Mouse (Mus musculus): ENCODE data around the gene Smug1. TPM values are rescaled to one million over a fixed set of nuclear protein-coding genes. Genes with fewer than 3 reads are reported as not detected.

The Smug1 gene
- polyA plus RNA-seq, 1 experiment from 2014 or later: 15.8 TPM

GRCm38 (mm10) chr15:103115726-103116125 lies 51.2 kb downstream of the Smug1 start:
- Histone ChIP-seq H3K36me3 (no peaks in the 10 kb centered on the region), H3K9ac (no peak overlapping the region), H3K4me3 (no peak overlapping the region), H3K4me2 (no peak overlapping the region), H3K4me1 (peaks cover 7% of the 10 kb centered on the region), H3K27ac (replicated peaks) (no peak overlapping the region), H3K27me3 (replicated peaks) (peaks cover 97% of the 10 kb centered on the region), H3K9me3 (no peaks in the 10 kb centered on the region)
- no peak for ATAC-seq (ENCODE audit: extremely low read depth, insufficient number of reproducible peaks, low FRiP score, low TSS enrichment)
- WGBS: 43% methylated on average over 5 of the region's 5 CpGs

GRCm38 (mm10) chr15:103115256-103115655 lies 51.6 kb downstream of the Smug1 start:
- H3K4me2 ChIP-seq: no peak overlapping the region
- no peak for ATAC-seq (ENCODE audit: extremely low read depth, insufficient number of reproducible peaks, low FRiP score, low TSS enrichment)
- no peak overlapping the region for H3K4me3 ChIP-seq
- H3K36me3 ChIP-seq: no peaks in the 10 kb centered on the region
- H3K27me3 ChIP-seq (replicated peaks): peaks cover 97% of the 10 kb centered on the region
- H3K27ac ChIP-seq (replicated peaks): no peak overlapping the region
- WGBS: 3% methylated on average over 9 of the region's 9 CpGs
- no peak overlapping the region for H3K9ac ChIP-seq
- no peaks in the 10 kb centered on the region for H3K9me3 ChIP-seq
- H3K4me1 ChIP-seq: peaks cover 7% of the 10 kb centered on the region

- H3K9ac ChIP-seq: no peak overlapping the region
- no peak overlapping the region for H3K27ac ChIP-seq (replicated peaks)
- peaks cover 7% of the 10 kb centered on the region for H3K4me1 ChIP-seq
- peaks cover 99% of the 10 kb centered on the region for H3K27me3 ChIP-seq (replicated peaks)
- WGBS: 68% methylated on average over 6 of the region's 6 CpGs
- H3K4me2 ChIP-seq: no peak overlapping the region
- ATAC-seq (ENCODE audit: extremely low read depth, insufficient number of reproducible peaks, low FRiP score, low TSS enrichment): no peak
- H3K4me3 ChIP-seq: no peak overlapping the region
- H3K9me3 ChIP-seq: no peaks in the 10 kb centered on the region
- H3K36me3 ChIP-seq: no peaks in the 10 kb centered on the region
These were observed 53.8 kb downstream of the Smug1 start for GRCm38 (mm10) chr15:103113077-103113476.

GRCm38 (mm10) chr15:103112309-103112708 lies 54.6 kb downstream of the Smug1 start:
- Histone ChIP-seq H3K9ac (no peak overlapping the region), H3K27me3 (replicated peaks) (peaks cover 99% of the 10 kb centered on the region), H3K27ac (replicated peaks) (no peak overlapping the region), H3K4me1 (peaks cover 7% of the 10 kb centered on the region), H3K4me3 (no peak overlapping the region), H3K4me2 (no peak overlapping the region), H3K9me3 (no peaks in the 10 kb centered on the region), H3K36me3 (no peaks in the 10 kb centered on the region)
- no peak for ATAC-seq (ENCODE audit: extremely low read depth, insufficient number of reproducible peaks, low FRiP score, low TSS enrichment)
- 60% methylated on average over 2 of the region's 2 CpGs for WGBS

GRCm38 (mm10) chr15:103109940-103110339 lies 57.0 kb downstream of the Smug1 start:
- Histone ChIP-seq H3K4me2 (no peak overlapping the region), H3K4me1 (no peaks in the 10 kb centered on the region), H3K36me3 (no peaks in the 10 kb centered on the region), H3K27ac (replicated peaks) (no peak overlapping the region), H3K4me3 (no peak overlapping the region), H3K27me3 (replicated peaks) (peaks cover 99% of the 10 kb centered on the region), H3K9me3 (no peaks in the 10 kb centered on the region), H3K9ac (no peak overlapping the region)
- 30% methylated on average over 4 of the region's 4 CpGs for WGBS
- no peak for ATAC-seq (ENCODE audit: extremely low read depth, insufficient number of reproducible peaks, low FRiP score, low TSS enrichment)

- H3K9ac ChIP-seq: no peak overlapping the region
- H3K9me3 ChIP-seq: no peaks in the 10 kb centered on the region
- no peaks in the 10 kb centered on the region for H3K4me1 ChIP-seq
- ATAC-seq (ENCODE audit: extremely low read depth, insufficient number of reproducible peaks, low FRiP score, low TSS enrichment): no peak
- 64% methylated on average over 8 of the region's 8 CpGs for WGBS
- H3K27me3 ChIP-seq (replicated peaks): peaks cover 99% of the 10 kb centered on the region
- no peak overlapping the region for H3K27ac ChIP-seq (replicated peaks)
- H3K36me3 ChIP-seq: no peaks in the 10 kb centered on the region
- H3K4me3 ChIP-seq: no peak overlapping the region
- no peak overlapping the region for H3K4me2 ChIP-seq
These were observed 58.7 kb downstream of the Smug1 start for GRCm38 (mm10) chr15:103108066-103108676.

GRCm38 (mm10) chr15:103106201-103106600 lies 60.7 kb downstream of the Smug1 start:
- Histone ChIP-seq H3K9ac (no peak overlapping the region), H3K4me3 (no peak overlapping the region), H3K27ac (replicated peaks) (no peak overlapping the region), H3K27me3 (replicated peaks) (peaks cover 99% of the 10 kb centered on the region), H3K9me3 (no peaks in the 10 kb centered on the region), H3K4me1 (peaks cover 14% of the 10 kb centered on the region), H3K36me3 (no peaks in the 10 kb centered on the region), H3K4me2 (no peak overlapping the region)
- 3% methylated on average over 2 of the region's 2 CpGs for WGBS
- no peak for ATAC-seq (ENCODE audit: extremely low read depth, insufficient number of reproducible peaks, low FRiP score, low TSS enrichment)

Other genes starting within 250 kb of the Smug1 start
- 0.13 TPM in 1 of 2 replicates, not detected in the other for gene Hoxc13, start 246.0 kb downstream of the Smug1 start, polyA plus RNA-seq (2015; fragmentation: Nextera tagmentation; extraction: Ambion mirVana)
- not detected in 2 replicates for gene Hoxc12, start 230.3 kb downstream of the Smug1 start, polyA plus RNA-seq (2015; fragmentation: Nextera tagmentation; extraction: Ambion mirVana)
- not detected in 2 replicates for gene Hoxc11, start 212.7 kb downstream of the Smug1 start, polyA plus RNA-seq (2015; fragmentation: Nextera tagmentation; extraction: Ambion mirVana)
- gene Hoxc10, start 200.3 kb downstream of the Smug1 start, polyA plus RNA-seq (2015; fragmentation: Nextera tagmentation; extraction: Ambion mirVana): not detected in 2 replicates
- gene Hoxc5, start 199.6 kb downstream of the Smug1 start, polyA plus RNA-seq (2015; fragmentation: Nextera tagmentation; extraction: Ambion mirVana): 0.57 and 1.6 TPM in 2 replicates
- not detected in 2 replicates for gene Hoxc9, start 190.7 kb downstream of the Smug1 start, polyA plus RNA-seq (2015; fragmentation: Nextera tagmentation; extraction: Ambion mirVana)
- gene Hoxc8, start 176.5 kb downstream of the Smug1 start, polyA plus RNA-seq (2015; fragmentation: Nextera tagmentation; extraction: Ambion mirVana): 0.06 TPM in 1 of 2 replicates, not detected in the other
- 0.22 and 0.25 TPM in 2 replicates for gene Hoxc6, start 168.8 kb downstream of the Smug1 start, polyA plus RNA-seq (2015; fragmentation: Nextera tagmentation; extraction: Ambion mirVana)
- gene Hoxc4, start 148.2 kb downstream of the Smug1 start, polyA plus RNA-seq (2015; fragmentation: Nextera tagmentation; extraction: Ambion mirVana): 0.39 and 0.98 TPM in 2 replicates
- gene Cbx5, start 72.7 kb upstream of the Smug1 start, polyA plus RNA-seq (2015; fragmentation: Nextera tagmentation; extraction: Ambion mirVana): 91.9 and 97.2 TPM in 2 replicates
- 500 and 519 TPM in 2 replicates for gene Hnrnpa1, start 73.3 kb upstream of the Smug1 start, polyA plus RNA-seq (2015; fragmentation: Nextera tagmentation; extraction: Ambion mirVana)
- 7.2 and 8.2 TPM in 2 replicates for gene Nfe2, start 91.3 kb upstream of the Smug1 start, polyA plus RNA-seq (2015; fragmentation: Nextera tagmentation; extraction: Ambion mirVana)
- gene Copz1, start 105.6 kb upstream of the Smug1 start, polyA plus RNA-seq (2015; fragmentation: Nextera tagmentation; extraction: Ambion mirVana): 163 and 178 TPM in 2 replicates
- gene Gpr84, start 143.5 kb upstream of the Smug1 start, polyA plus RNA-seq (2015; fragmentation: Nextera tagmentation; extraction: Ambion mirVana): 0.28 and 0.36 TPM in 2 replicates
- 8.3 and 8.9 TPM in 2 replicates for gene Zfp385a, start 173.0 kb upstream of the Smug1 start, polyA plus RNA-seq (2015; fragmentation: Nextera tagmentation; extraction: Ambion mirVana)
- 76.4 and 78.0 TPM in 2 replicates for gene Itga5, start 199.7 kb upstream of the Smug1 start, polyA plus RNA-seq (2015; fragmentation: Nextera tagmentation; extraction: Ambion mirVana)

Measured in heart, embryonic 13.5 days (tissue).